ENCODE assay signal across 13 mouse cellular contexts in the genomic region with DNA sequence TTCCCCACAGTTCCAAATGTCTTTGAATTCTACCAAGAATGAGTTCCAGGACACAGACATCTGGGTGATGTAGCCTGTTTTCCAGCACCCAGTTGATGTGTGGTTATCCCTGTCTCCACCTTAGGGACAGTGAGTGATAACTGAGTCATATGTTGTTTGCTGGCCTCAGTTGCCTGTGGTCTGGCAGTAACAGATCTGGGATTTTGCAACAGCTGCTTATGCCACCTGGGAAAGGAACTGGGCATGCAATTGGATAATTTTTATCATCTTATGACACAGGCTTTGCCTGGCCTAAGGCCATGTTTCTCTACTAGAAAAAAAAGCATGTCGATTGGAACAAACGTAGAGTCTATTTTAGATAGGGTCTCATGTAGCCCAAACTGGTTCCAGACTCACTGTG. TPM values are rescaled to one million over a fixed set of nuclear protein-coding genes. Genes with fewer than 3 reads are reported as not detected.
A peak's percentile ranks its signal among the peaks of the same experiment; 100 is the strongest.
DNase-seq lines count a peak whose midpoint lies in the region; TF ChIP-seq lines count a peak whose summit lies in the region.
"Had no signal": no experiment of that assay in that cellular context is flagged by ENCODE, and none has a peak within 500 bp of the region (broad histone marks: within the 10 kb centered on the region; RNA-seq: fewer than 3 reads in every experiment).

No protein-coding gene starts in this region.

- TF ChIP-seq CTCF in layer of hippocampus, adult 2 months (conservative IDR thresholded peaks at IDR 0.05), result no peak

- H3K27ac ChIP-seq in layer of hippocampus, adult 2 months, result no peak overlapping the region
- H3K27ac ChIP-seq: limb, embryonic 15.5 days had no signal

- peak; percentile 3 for DNase-seq in layer of hippocampus, adult 9-11 months
- DNase-seq in layer of hippocampus, adult 2 months (ENCODE audit: low spot score in 2 of 2), result no peak
- DNase-seq in 3T3-L1 (ENCODE audit: low read depth, low spot score), result peak; percentile 91
- peak; percentile 78 for DNase-seq in NIH3T3 (ENCODE audit: low read depth)
- peak; percentile 85 to 87 for DNase-seq in heart, adult 9 months (ENCODE audit: low spot score in 2 of 2)
- no peak for DNase-seq in spleen, adult 18-20 months
- no peak for DNase-seq in embryo, embryonic 11 days
- DNase-seq: cerebellum, postnatal 36 days; kidney, adult 18-20 months had no signal

- no peak overlapping the region for H3K4me3 ChIP-seq in layer of hippocampus, adult 2 months
- H3K4me3 ChIP-seq: limb, embryonic 15.5 days; megakaryocyte, embryonic 14.5 days had no signal

RNA-seq across cellular contexts. Expression of gene Gm34302, which starts 43.9 kb away (rescaled TPM):
- not detected for total RNA-seq in layer of hippocampus, adult 2 months (2021)
- total RNA-seq: ES-E14; layer of hippocampus, postnatal 14 days had no signal

Comparison
In these comparisons a context has a peak if more than half of its experiments do, and no peak if none do; other contexts are left out.
1. DNase-seq: peak in layer of hippocampus, adult 9-11 months (single experiment), 3T3-L1 (single experiment), NIH3T3 (single experiment) and heart, adult 9 months (2 of 2); none in layer of hippocampus, adult 2 months (0 of 2), spleen, adult 18-20 months (0 of 2) and embryo, embryonic 11 days (single experiment).